Mouse (Mus musculus) right cerebral cortex, postnatal 4 days (tissue): Measurements from ENCODE around the gene Olfr1288.

Source experiments
- DNase-seq: peaks from one replicate; pipeline ENCODE4 v3.0.0-alpha.2; 2022

Gene Olfr1288

GRCm38 (mm10) chr2:111473801-111474200, at the start of gene Olfr1288:
TSS of gene Olfr1288 (plus strand) at chr2:111474101.
- DNase-seq: no peak

GRCm38 (mm10) chr2:111448842-111449241, 25.1 kb upstream of the Olfr1288 start, which contains the start of gene Olfr1287:
TSS of gene Olfr1287 (plus strand) at chr2:111449142.
- DNase-seq: no peak

GRCm38 (mm10) chr2:111480519-111480918, 6.6 kb downstream of the Olfr1288 start, which contains the start of gene Olfr1289:
TSS of gene Olfr1289 (plus strand) at chr2:111480819.
- no peak for DNase-seq

GRCm38 (mm10) chr2:111493729-111494128, 19.8 kb downstream of the Olfr1288 start, which contains the start of gene Olfr1290:
TSS of gene Olfr1290 (minus strand) at chr2:111493829.
- DNase-seq: no peak

GRCm38 (mm10) chr2:111496880-111497279, 23.0 kb downstream of the Olfr1288 start, which contains the start of gene Olfr1291-ps1:
TSS of gene Olfr1291-ps1 (plus strand) at chr2:111497180.
- no peak for DNase-seq

GRCm38 (mm10) chr2:111517451-111517850, 43.5 kb downstream of the Olfr1288 start:
- no peak for DNase-seq

- no peak for DNase-seq
Observed at GRCm38 (mm10) chr2:111524903-111525302, 51.0 kb downstream of the Olfr1288 start, which contains the start of gene Olfr1293-ps. TSS of gene Olfr1293-ps (plus strand) at chr2:111525203.
